Mouse (Mus musculus) right cerebral cortex, adult 2 months (tissue): ENCODE results near the gene Cbarp.

Experiments
- DNase-seq, 2 experiments: peaks; one replicate each; pipeline ENCODE4 v3.0.0; 2021 to 2022; ENCODE audit warnings: low spot score in 2 of 2

Cbarp gene

GRCm38 (mm10) chr10:80157141-80157929 lies 16.7 kb upstream of the Cbarp start:
- DNase-seq: peak; percentile 35 to 66

DNA sequence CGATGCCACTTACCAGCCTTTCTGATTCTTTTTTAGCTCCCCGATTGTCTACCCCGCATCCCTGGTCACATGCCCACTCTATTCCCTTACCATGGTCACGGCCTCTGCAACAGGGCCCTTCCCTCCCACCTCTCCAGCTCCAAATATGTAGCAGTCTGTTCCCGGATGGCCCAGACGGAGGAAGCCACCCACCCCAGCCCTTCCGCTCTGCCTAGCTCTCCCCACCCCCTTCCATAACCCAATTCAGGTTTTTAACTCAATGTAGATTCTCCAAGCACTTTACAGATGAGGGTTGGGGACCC lies 16.1 kb upstream of the Cbarp start:
- peak; percentile 20 to 23 for DNase-seq

DNA sequence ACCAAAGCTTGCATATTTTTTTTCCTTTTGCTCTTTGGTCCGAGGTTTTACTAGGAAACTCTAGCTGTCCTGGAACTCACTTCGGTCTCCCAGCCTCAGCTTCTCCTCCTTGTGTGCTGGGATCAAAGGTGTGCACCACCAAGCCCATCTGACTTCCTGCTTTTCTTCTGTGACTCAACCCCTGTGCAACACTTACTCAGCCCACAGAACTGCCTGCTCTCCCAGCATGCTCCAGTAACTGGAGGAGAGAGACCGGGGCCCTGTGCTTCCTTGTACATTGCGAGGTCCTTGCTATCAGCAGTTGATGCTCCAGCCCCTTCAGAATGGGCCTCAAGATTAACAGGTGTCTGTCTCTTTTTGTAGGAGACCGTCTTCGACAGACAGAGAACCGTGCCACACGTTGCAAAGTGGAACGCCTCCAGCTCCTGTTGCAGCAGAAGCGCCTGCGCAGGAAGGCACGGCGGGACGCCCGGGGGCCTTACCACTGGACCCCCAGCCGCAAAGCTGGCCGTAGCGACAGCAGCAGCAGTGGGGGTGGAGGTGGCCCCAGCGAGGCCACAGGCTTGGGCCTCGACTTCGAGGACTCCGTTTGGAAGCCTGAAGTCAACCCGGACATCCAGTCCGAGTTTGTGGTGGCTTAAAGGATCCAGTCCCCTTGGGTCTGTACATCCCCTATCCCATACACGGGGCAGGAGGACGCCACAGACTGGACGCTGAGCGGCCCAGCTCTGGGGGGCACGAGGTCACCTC lies 15.5 kb upstream of the Cbarp start:
- peak; percentile 37 to 48 for DNase-seq

GRCm38 (mm10) chr10:80155277-80155676 lies 14.6 kb upstream of the Cbarp start:
- DNase-seq: no peak

DNA sequence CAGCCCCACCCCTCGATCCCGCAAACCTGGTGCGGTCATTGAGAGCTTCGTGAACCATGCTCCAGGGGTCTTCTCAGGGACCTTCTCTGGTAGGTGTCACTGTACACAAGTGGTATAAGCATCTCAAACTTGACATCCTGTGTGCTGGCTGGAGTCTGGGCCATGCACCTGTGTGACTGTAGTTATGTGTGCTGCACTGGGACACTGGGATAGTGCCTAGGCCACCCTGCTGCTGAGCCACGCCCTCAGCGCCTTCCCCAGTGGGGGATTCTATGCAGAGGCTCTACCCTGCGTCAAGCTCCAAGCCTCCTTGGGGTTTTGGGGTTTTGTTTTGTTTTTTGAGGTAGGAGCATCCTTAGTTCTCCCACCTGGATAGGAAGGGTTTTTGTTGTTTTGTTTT lies 13.7 kb upstream of the Cbarp start:
- DNase-seq: no peak

DNA sequence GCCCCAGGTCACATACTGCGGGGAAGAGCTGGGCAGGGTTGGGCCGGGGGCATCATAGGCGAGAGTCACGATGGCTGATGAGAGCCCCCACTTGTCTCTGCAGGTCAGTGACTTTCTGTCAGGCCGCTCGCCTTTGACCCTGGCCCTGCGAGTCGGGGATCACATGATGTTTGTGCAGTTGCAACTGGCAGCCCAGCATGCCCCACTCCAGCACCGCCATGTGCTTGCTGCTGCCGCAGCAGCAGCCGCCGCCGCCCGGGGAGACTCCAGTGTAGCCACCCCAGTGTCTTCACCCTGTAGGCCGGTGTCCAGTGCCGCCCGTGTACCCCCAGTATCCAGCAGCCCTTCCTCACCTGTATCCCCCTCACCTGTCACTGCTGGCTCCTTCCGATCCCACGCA lies 13.1 kb upstream of the Cbarp start:
- DNase-seq: no peak

GRCm38 (mm10) chr10:80152873-80153260 lies 12.2 kb upstream of the Cbarp start:
- DNase-seq: peak; percentile 26 to 27

GRCm38 (mm10) chr10:80152071-80152872 lies 11.6 kb upstream of the Cbarp start:
- no peak for DNase-seq

- peak in 1 of 2 experiments; percentile 74 for DNase-seq
These were observed 10.8 kb upstream of the Cbarp start for GRCm38 (mm10) chr10:80151211-80152034.

DNA sequence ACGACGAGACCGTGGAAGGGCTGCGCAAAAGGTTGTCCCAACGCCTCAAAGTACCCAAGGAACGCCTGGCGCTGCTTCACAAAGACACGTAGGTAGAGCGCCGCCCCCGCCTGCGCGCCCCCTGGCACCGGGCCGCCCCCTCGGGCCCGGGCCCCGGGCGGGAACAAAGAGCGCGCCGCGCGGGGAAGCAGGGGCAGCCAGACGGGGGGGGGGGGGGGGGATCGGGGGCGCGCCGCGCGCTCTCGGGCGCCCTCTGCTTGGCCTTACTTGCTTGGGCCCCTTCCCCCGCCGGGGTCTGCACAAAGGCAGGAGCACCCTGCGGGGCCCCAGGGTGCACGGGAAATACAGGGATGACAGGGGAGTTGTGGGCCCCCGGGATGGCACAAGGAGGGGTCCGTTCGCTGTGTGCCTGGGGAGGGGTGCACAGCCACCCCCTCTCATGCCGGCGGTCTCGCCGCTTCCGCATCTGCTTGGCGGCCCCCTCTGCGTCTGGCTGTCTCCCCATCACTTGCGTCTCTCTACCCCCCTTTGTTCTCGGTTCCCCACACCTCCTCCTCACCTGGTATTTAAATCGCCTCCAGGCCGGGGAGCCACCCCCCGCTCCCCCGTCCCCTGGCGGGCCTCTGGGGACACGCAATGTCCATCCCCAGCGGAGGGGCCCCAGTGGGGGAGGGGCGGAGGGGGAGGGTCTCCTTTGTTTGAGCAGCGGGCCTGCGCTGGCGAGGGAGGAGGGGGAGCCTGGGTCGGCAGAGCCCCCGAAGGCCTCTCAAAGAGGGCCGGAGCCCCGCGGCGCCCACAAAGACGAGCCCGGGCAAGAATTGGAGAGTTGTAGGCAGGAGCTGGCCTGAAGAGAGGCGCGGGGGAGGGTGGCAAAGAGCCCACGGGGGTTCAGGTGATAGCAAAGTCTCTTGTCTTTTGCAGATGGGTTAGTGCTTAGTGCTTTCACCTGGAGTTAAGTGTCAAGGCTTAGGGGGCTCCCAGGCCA lies 9.9 kb upstream of the Cbarp start:
- DNase-seq: peak; percentile 38 to 43

DNA sequence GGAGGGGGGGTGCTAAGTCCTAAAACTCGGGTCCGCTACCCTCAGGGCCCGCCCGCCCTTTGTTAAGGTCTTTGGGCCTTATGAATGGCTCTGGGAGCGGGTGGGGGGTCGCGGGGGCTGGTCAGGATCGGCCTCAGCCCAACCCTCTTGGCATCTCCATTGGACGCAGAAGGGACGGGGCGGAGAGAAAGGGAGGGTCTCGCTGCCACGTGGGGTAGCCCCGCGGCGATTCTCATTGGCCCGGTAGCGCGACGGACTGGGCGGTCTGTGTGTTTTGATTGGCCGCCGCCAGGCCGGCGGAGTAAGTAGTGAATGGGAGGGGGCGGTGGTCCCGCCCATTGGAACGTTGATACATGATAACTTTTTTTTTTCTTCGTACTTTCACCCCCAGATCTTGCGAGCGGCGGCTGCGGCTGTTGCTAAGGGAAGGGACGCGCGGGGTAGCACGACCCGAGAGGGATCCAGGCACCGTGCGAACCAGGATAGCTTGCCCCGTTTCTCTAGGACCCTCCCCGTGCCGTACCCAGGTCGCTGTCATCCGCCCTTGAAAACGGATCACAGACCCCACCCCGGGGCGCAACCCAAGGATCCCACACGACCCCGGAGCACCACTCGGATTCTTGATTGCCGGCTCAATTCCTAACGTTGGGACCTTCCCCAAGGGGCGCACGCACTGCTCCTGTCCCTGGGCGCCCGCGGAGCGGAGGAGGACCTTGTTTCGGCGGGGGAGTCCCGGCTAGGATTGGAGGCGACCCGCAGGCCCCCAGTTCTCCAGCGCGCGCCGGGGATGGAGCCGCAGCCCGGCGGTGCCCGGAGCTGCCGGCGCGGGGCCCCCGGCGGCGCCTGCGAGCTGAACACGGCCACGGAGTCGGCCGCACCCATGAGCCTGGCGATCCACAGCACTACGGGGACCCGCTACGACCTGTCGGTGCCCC lies 8.9 kb upstream of the Cbarp start:
- peak; percentile 97 to 98 for DNase-seq

DNA sequence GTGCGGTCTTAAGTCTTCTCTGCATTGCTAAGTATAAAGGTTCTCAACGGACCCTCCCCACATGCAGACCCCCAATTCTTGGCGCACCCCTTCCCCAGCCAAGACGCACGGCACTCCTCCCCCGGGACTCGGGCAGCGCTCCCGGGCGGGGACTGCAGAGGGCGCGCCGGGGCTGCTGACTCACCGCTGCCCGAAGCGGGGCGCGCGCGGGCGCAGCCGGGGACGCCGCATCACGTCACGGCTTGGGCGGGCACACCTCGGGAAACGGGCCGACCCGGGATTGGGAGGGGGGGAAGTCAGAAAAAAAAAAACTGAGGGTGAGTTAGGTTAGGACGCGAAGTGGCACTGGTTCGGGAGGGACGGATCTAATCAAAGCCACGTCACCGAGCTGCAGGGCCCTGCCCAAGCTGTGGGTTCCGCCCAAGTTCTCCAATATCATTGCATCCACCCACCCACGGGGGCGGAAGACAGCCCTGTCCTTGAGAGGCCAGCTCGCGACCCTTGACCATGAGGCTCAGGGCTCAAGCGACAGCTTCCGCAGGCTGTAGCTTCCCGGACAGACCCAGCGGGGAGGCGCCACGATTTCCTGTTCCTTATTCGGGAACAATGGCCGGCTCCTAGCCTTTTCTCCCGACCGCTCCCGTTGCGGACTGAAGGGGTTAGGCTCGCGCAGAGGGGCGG lies 8.1 kb upstream of the Cbarp start:
- peak; percentile 90 to 91 for DNase-seq

GRCm38 (mm10) chr10:80147719-80148601 lies 7.3 kb upstream of the Cbarp start, which contains the start of gene Midn:
Gene Midn, plus strand, starts transcription at chr10:80148272.
- peak; percentile 66 to 74 for DNase-seq

DNA sequence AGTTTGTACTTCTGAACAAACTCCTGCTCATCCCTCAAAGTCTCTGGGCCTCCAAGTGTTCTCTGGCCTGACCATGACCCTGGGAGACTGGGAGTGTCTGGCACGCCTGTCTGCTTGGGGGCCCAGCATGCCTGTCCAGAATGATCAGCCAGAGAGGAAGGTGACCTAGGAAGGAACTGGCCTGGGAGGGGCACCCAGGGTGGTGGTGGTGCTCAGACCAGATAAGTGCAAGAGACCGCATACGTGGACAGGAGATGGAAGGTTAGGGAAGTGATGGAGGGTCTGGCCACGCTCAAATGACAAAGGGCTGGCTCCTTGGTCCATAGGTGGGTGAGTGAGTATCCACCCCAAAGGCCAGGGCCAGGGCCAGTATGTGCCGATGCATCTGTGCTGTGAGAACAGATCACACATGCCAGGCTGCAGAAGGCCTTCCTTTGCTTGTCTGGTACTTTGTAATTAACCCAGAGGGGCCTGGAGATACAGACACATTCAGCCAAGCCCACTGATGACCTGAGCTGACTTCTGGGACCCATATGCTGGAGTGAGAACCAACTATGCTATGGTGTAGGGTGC lies 6.6 kb upstream of the Cbarp start:
- no peak for DNase-seq

- no peak for DNase-seq
These were observed 6.0 kb upstream of the Cbarp start for GRCm38 (mm10) chr10:80146568-80147011.

- peak in 1 of 2 experiments; percentile 31 for DNase-seq
These were observed 5.3 kb upstream of the Cbarp start for GRCm38 (mm10) chr10:80145896-80146295.
